Mouse (Mus musculus): ENCODE results near the gene Ndufaf2.

DNA sequence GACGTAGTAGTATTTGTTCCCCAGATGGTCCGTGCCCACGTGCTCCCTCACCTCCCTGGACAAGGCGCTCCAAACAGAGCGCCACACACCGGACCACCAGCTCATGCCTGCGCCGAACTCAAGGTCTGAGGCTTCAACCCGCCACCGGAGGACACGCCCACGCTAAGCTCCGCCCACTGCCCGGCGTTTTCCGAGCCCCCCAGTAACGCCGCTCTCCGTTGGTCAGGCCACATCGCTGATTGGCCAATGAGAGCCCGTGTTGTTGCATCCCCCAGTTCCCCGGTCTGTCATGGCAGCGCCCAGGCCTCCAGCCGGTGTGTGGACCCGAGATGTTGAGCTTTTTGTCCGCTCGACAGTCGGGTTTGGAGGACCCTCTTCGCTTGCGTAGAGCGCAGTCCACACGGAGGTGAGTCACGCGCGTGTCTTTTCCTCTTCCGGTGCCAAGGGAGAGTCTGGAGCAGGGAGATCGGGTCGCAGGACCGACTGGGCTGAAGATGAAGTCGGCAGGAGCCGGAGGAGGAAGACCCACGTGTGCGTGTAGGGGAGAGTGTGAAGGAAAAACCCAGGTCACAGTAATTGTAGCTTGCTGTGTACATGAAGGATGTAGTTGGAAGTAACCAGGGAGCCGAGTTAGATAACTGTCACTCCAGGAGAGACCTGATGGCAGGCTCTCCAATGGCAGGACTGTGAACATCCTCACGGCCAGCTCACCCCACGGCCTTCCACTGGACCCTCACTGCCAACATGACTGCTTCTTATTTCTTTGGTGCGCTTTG is at the start of gene Ndufaf2, which contains the start of gene Ercc8:
- TF ChIP-seq CTCF (conservative IDR thresholded peaks at IDR 0.05; ENCODE audit: low read length) (no peak), NANOG (IDR thresholded peaks at IDR 0.05; ENCODE audit: borderline replicate concordance, low read length) (no peak)

Data from E14TG2a.4 (cell line).